Mouse (Mus musculus): Measurements from ENCODE around the gene Slc25a28.

DNA sequence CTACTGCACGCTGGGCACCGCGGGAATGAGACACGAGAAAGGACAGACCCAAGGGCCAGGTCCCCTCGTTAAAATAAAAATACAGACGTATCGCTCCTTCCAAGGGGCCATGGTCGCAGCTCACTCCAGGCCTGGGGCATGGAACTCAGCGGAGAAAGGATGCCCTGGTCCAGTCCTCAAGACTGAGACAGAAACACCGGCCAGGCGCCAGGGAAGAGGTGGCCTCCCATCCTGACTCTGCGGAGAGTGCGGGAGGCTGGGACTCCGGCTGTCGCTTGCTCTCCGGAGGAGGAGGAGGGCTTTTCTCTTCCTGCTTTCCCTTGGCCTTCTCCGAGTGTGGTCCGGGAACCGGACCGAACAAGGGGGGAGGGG is 59.6 kb downstream of the Slc25a28 start:
- TF ChIP-seq CTCF (IDR thresholded peaks at IDR 0.05; ENCODE audit: low read depth), result no peak
- TF ChIP-seq EP300 (IDR thresholded peaks at IDR 0.05; ENCODE audit: low read depth), result no peak
